Mouse (Mus musculus): ENCODE measurements around the gene Gm12253.

Gm12253 gene

DNA sequence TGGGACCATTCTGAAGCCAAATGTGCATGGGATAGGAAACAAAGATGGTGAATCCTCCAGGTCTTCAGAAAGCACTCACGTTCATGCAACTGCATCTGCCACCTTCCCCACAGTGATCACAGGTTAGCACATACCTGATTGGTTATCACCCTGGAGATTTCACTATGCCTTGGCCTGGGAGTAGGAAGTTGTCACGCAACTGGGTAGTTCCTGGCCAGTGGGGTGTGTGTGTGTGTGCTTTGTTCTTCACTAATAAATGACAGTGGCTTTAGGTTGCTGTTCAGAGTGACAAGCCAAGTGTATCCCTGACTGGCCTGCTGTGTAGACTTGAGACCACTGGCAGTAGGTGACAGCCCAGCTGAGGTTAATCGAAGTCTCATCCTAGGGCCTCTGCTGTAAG, at the start of gene Gm12253:
Gene Gm12253, plus strand, starts transcription at position 301 of the 400 bp plus-strand sequence.
- no peak for DNase-seq (ENCODE audit: low read depth)

DNA sequence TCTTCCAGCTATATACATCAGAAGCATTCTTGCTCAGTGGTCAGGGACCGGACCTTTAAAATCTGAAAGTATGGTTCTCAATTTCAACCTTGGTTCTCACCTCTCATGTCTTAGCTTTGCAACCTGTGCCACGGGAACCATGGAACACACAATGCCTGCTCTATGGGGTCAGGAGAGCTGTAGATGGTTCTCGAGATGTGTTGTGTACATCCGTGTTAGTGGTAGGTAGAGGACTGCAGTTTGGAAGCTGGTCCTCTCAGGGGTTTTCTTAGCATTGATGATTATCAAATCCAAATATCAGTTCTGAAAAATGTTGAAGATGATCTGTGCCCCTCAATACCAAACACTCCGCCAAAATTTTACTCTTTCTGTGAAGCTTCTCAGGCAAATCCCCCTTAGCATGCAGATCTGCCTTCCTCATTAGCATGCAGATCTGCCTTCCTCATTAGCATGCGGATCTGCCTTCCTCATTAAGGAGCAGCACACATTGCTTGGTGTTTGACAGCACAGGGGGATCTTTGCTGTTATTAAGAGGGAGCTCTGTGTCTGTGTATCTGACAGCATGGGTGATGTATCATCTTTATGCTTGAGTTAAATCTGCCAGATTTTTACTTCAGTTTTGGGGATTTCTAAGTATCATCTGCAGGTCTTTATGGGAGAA, 32.2 kb upstream of the Gm12253 start:
- DNase-seq (ENCODE audit: low read depth) = no peak

DNA sequence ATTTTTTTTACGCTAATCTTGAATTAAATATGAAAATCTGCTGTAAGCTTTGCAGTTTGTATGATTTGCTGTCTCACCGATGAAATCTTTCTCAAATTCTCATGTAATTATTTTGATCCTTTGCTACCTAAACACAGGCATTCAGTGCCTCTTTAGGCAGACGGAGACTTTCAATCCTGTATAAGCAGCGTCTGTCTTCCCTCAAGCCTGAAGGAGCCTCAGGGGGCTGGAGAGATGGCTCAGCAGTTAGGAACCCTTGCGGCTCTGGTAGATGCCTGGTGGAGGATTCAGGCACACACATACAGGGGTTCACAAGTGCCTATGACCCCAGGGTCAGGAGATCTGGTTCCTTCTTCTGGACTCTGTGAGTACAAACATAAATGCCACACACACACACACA, 31.7 kb upstream of the Gm12253 start:
- DNase-seq (ENCODE audit: low read depth) = no peak

DNA sequence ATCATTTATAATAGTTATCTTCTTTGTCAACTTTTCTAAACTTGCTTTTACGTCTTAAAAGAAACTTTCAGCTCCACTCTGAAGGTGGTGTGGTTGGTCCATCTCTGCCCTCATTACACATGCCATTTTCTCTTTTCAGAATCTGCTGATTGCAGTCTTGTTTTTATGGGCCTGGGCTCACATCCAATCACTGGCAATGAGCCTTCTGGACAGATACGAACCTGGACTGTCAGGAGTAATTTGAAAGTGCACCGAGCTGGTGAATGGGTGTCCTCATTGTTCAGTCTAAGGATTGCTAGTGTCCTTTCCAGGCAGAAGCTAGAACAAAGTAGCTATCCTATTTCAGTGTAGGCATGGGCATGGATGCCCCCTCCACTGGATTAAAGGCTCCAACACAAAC, 24.3 kb upstream of the Gm12253 start:
- DNase-seq (ENCODE audit: low read depth) = no peak

DNA sequence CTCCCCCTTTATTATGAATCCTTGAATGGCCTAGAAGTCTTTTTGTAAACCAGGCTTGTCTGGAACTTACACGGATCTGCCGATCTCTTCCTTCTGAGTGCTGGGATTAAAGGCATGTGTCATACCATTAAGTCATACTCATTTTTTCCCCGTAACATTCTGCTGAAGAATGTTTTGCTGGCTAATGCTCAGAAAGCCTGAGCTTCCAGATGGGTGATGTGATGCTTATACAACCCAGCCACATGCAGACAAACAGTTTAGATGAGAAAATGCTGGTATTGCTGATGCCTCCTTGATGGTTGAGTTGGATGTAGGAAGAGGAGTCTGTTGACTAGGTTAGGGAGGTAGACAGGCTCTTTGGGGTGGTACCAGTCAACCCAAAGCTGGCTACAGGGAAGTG, 14.0 kb upstream of the Gm12253 start:
- no peak for DNase-seq (ENCODE audit: low read depth)

DNA sequence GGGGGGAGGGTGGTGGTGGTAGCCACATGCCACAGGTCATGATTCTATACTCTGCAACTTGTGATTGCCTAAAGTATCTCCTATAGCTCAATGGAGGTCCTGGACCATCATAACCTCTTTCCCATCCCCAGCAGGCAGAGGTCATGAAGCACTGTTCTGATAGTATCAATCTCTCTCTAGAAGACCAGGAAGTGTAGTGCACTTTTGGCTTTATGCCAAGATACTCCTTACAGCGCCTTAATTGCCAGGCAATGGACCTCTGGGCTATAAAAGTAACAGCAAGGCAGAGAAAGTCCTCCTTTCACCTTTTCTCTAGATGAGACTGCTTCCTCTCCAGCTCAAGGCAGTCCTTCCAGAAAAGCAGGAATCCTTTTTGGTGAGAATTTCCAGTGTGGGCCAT, 11.5 kb upstream of the Gm12253 start, which contains the start of gene 1810065E05Rik:
Gene 1810065E05Rik, plus strand, starts transcription at position 297 of the 400 bp plus-strand sequence.
- no peak for DNase-seq (ENCODE audit: low read depth)

DNA sequence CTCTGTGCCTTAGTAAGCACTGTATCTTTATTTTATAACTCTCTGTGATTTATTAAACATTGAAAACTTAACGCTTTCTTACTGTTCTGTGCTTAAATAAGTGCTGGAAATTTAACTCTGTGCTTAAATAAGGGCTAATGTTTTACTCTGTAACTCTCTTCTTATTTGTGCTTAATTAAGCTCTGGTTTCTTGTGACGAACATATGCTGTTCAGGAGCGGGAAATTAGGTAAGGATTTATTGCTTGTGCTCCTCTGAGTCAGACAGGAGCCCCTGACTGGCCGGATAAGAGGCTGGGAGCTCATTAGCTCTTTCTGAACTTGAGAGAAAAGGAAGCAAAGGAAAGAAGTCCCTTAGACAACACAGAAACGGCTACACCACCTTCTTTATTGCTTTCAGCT, 5.5 kb downstream of the Gm12253 start:
- no peak for DNase-seq (ENCODE audit: low read depth)

DNA sequence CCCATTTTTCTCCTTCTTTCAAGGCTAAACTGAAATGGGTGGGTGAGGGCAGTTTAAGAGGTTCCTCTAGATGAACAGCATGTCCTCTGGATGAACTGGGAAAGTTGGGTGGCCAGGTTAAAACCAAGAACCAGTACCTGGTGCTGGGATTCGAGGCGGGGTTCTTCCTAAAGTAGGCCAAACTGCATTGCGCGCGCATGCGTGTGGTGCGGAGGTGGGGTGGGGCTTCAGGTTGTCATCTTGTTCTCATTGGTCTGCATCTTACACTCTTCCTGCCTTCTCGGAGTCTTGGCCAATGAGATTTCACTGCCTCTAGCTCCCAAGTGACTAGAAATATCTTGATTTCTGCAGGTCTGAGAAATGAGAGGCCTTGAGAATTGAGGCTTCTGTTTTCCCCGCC, 20.4 kb downstream of the Gm12253 start, which contains the start of gene Lypd9:
Gene Lypd9, minus strand, starts transcription at position 165 of the 400 bp plus-strand sequence.
- no peak for DNase-seq (ENCODE audit: low read depth)

DNA sequence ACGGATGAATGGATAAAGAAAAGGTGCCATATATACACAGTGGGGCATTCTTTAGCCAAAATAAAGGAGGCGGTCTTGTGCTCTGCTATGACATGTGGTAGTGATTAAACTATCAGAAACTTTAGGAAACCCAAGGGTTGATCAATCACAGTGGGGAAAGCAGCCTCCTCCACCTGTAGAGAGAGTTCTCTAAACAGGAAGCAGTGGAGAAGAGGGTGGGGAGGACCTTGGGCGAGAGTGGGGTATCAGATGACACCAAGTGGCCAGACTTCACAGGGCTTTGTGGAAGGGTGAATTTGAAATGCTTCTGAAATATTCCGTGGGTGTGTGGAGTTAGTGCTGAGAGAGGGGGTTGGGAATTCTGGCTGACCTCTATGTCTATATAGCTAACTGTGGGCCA, 21.2 kb downstream of the Gm12253 start:
- DNase-seq (ENCODE audit: low read depth) = no peak

DNA sequence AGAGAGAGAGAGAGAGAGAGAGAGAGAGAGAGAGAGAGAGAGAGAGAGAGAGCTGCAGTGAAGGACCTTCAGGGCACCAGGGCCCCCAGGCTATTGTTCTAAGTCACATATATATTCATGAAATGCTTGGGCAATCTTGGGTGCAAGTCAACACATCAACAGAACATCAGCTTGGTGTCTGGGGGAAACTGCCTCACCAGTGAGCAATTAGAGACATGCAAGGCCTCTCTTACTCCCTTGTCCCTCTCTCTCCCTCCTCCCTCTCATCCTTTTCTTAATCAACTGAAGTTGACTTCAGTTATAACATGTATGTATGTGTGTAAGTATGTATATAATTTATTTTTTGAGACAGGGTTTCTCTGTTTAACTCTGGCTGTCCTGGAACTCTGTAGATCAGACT, 29.8 kb downstream of the Gm12253 start, which contains the start of gene Olfr30:
Gene Olfr30, minus strand, starts transcription at position 101 of the 400 bp plus-strand sequence.
- DNase-seq (ENCODE audit: low read depth) = no peak

Measured in fibroblast of lung, adult 2 months (primary cell).